Mouse (Mus musculus): Measurements from ENCODE around the gene Nbdy.

DNA sequence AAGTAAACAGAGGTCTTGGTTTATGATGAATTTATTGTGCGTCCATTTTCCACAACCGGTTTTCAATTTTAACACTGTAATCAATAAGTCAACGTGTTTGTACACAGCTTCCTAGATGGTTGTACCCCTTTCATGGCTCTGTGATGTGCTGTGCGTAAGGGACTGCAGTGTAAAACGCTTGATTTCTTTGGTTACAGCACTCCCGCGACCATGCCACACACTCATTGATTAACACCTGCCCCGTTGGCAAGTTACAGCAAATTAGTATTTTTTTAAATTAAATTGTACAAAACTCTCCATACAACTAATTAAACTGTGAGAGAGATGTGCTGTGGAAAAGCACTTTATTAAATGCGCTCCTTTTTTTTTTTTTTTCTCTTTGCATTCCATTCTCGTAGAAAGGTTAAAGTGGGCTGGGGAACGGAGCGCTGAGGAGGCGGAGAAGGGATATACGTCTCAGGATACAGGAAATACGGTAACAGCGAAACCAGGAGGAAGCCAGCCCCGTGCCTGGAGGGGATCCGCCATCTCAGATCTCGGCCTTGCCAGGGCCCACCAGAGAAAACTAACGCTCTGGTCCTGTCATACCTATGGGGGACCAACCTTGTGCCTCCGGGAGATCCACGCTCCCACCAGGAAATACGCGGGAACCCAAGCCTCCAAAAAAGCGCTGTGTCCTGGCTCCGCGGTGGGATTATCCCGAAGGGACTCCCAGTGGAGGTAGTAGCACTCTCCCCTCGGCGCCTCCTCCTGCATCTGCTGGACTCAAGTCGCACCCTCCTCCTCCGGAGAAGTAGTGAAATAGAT lies at the start of gene Nbdy:
- TF ChIP-seq CTCF (IDR thresholded peaks at IDR 0.05; ENCODE audit: low read depth, low read length) (no peak), POLR2AphosphoS5 (IDR thresholded peaks at IDR 0.05; ENCODE audit: insufficient replicate concordance, low read depth, low read length) (no peak), GATA2 (IDR thresholded peaks at IDR 0.05; ENCODE audit: borderline replicate concordance, low read depth, low read length) (no peak)

All from G1E (cell line).